Mouse (Mus musculus) cerebellum, adult 11-12 months (tissue): Measurements from ENCODE around the gene Cwc22.
A peak's percentile ranks its signal among the peaks of the same experiment; 100 is the strongest.

Experiments used
- DNase-seq: peaks from one replicate; pipeline ENCODE4 v3.0.0; 2022

The Cwc22 gene

GRCm38 (mm10) chr2:77945596-77946485 lies at the start of gene Cwc22:
Cwc22 (minus strand) TSS chr2:77946375.
- peak; percentile 83 for DNase-seq

- no peak for DNase-seq
These were observed 47.7 kb upstream of the Cwc22 start for GRCm38 (mm10) chr2:77993727-77994401.

DNA sequence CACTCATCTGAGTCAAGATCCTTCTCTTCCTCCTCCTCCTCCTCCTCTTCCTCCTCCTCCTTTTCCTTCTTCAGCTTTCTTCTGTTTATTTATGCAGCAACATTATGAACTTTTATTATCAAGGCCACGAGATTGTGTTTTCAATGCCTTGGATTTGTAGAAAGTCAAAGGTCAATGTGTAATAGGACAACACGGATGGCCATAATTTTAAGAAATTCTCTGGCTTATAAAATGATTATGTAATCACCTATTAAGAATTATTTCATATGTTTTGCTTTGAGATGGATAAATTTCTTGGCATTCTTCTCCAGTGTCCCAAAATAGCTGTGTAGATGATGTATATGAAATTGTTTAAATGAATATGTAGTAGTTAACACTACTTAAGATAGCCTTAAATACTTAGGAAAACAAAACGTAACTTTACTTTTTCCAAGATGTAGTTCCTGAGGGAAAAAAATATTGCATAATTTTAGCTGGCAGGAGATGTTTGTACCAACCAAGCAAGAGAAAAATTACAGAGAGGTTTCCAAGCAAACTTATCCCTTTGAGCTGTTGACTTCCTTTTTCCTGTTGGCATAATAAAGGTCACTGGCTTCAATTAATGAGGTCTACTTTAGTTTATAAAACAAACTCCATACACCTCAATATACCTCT lies 46.9 kb upstream of the Cwc22 start:
- DNase-seq: no peak

- no peak for DNase-seq
These were observed 44.6 kb upstream of the Cwc22 start for GRCm38 (mm10) chr2:77990820-77991219.

- DNase-seq: no peak
These were observed 43.9 kb upstream of the Cwc22 start for GRCm38 (mm10) chr2:77990121-77990520.

DNA sequence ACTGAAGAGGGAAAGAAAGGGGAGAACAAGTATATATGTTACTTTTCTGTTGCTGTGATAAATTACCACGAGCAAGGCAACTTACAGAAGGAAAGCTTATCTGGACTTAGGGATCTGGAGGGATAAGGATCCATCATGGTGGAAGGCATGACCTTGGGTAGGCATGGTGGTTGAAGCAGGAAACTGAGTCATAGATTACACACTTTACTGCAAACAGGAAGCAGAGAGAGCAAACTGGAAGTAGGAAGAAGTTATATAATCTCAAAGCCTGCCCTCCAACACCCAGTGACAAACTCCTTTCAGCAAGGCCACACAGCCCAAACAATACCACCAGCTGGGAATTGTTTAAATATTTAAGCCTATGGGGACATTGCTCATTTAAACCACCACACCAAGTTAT lies 43.2 kb upstream of the Cwc22 start:
- no peak for DNase-seq

- DNase-seq: no peak
These were observed 40.0 kb upstream of the Cwc22 start for GRCm38 (mm10) chr2:77985991-77986730.

DNA sequence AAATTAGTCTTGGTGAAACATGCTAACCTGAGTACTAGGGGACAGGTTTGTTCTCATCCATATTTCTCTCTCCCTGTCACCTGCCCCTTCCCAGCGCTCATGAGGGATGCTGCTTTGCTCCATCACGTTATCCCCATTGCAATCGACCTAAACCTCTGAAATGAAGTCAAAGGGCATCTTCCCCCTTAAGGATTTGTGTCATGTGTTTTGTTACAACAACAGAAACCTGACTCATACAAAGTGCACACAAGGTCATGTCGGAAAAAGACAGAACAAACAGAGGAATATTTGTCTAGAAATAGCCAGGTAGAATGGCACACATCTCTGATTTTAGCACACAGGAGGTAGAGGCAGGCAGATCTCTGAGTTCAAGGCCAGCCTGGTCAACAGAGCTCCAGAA lies 38.0 kb upstream of the Cwc22 start:
- DNase-seq: no peak

DNA sequence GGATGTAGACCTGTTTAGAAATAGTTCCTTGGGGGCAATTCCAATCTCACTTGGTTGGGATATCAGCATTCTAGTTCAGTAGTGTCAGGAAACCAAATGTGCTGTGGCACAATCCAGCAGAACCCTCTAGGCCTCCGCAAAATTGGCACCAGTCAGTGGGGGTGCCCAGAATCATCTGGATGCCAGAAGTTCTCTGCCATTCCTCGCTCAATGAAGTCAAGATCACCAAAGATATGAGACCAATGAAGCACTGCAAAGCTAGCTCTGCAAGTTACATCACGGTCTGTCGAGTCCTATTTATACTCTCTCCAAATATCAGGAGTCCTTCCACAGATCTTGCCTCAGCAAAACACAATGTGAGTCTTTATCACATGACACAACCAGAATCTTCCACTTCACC lies 35.7 kb upstream of the Cwc22 start:
- DNase-seq: no peak

DNA sequence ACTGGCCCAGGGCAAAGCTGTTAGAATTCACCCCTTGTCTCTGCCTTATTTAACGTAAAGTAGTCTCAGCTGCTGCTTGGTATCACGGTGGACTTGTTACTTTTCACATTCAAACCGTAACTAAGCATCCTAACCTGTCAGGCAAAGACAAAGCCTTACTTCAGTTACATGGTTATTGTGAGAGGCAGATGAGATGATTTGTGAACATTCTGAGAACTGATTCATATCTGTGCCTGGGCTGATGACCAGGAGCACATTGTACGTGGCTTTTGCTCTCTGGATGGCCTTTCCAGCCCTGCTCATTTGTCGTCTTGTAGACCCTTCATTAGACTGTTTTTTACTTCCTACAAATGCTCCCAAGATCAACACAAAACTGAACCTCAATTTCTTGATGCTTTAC lies 34.5 kb upstream of the Cwc22 start:
- DNase-seq: no peak

- DNase-seq: no peak
These were observed 33.3 kb upstream of the Cwc22 start for GRCm38 (mm10) chr2:77979519-77979918.

- no peak for DNase-seq
These were observed 32.9 kb upstream of the Cwc22 start for GRCm38 (mm10) chr2:77979081-77979480.

GRCm38 (mm10) chr2:77978256-77978655 lies 32.1 kb upstream of the Cwc22 start:
- DNase-seq: no peak

DNA sequence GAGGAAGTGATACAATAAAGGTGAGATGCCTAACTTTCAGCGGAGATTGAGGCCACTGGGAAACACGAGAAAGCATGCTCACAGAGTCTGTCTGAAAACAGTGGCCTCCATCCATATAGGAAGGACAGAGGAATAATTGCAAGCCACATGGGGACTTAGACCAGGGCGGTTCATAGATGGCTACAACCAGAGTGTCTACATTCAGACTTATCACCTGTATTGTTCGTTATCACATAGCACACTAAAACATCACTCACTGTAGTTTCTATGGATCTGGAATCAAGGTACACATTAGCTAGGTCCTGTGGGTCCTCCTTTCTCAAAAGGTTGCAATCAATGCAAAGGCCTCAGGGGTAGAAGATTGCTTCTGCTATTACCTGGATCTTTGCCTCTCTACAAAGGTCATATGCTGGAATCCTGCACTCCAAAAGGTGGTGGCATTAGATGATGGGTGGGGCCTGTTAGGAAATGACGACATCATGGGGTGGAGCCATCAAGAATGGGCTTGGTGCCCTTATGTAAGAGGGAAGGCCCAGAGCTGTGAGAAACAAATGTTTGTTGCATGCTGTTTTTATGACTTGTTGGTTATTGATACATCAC lies 30.2 kb upstream of the Cwc22 start:
- no peak for DNase-seq

DNA sequence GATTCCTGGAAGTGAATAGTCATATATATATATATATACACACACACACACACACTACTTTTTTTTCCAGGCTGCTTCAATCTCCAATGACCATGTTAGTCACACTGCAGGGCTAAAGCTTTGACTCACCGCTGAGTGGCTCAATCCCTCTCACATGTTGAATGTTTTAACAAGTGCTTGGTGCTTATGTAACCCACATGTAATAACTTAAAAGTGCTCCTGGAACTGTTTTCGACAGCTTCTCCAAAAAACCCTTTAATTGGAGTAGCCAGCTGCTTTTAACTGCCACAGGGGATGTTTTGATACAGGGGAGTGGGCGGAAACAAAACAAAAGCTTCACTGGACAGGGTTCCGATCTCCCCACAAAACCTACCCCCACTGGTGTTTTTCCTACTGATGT lies 29.4 kb upstream of the Cwc22 start:
- no peak for DNase-seq

DNA sequence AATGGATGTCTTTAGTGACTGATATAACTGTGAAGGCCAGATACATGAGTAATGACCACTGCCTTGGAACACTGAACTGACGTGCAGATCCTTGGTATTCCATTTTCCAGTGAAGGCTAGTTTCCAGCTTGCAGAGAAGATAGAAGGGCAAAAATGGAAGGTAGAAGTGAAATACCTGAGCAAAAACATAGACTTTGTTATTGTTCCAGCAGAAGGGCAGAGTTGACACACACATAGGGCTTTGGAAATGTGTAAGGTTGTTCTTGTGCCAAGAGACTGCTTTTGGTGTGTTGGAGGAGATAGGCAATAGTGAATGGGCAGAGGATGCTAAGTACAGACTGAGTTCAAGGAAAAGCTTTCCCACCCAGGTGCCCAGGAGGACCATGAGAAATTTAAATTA lies 28.8 kb upstream of the Cwc22 start:
- DNase-seq: no peak

DNA sequence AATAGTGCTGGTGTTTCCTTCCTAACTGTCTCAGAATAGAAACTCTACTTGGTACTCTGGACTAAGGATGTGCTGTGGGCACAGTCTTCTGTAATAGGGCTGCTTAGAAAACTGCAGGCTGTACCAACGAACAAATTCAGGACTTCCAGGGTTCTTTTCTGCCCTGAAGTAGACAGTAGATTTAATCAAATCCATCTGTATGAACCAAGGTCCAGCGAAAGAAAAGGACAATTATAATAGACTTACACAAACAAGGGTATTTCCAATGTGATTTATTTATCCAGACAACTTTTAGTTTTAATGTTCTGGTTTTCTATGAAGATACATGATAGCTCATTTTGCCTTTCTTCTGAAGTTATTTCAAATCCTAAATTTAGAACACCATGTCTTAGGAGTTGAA lies 28.2 kb upstream of the Cwc22 start:
- no peak for DNase-seq

- no peak for DNase-seq
These were observed 27.1 kb upstream of the Cwc22 start for GRCm38 (mm10) chr2:77973296-77973695.

DNA sequence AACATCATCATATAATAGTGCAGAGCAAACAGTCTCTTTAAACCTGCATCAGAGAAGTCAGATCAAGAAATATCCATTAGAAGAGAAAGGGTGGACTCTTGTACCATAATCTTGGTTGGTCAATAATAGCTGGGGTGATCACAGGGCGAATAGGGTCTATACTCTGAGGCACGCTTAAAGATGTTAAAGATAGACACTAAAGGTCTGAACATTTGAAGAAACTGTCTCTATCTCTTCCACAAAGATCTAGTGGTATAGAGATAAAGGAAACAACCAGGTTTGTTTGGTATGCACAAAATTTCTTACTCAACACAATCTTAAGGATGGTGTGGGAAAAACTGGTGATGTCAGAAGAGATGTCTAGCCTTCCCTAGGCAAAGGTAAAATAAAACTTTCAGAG lies 26.4 kb upstream of the Cwc22 start:
- DNase-seq: no peak

- DNase-seq: no peak
These were observed 25.7 kb upstream of the Cwc22 start for GRCm38 (mm10) chr2:77971871-77972270.

DNA sequence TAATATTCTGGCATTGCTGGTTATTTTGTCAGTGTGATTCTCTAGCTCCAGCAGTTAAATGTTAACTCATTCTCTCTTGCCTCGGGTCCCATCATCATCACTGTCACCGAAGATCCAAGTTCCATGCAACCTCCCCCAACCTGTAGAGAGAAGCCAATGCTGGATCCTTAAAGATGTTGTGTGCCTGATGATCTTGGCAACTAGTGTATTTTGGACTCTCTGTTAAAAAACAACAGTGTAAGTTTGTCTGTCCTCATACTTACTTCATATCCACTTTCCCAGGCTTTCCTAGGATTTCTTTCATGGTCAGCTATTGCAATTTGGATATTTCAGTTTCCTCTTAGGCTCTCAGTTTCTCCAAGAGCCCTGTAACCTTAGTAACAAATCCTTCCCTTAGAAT lies 25.2 kb upstream of the Cwc22 start:
- DNase-seq: no peak

DNA sequence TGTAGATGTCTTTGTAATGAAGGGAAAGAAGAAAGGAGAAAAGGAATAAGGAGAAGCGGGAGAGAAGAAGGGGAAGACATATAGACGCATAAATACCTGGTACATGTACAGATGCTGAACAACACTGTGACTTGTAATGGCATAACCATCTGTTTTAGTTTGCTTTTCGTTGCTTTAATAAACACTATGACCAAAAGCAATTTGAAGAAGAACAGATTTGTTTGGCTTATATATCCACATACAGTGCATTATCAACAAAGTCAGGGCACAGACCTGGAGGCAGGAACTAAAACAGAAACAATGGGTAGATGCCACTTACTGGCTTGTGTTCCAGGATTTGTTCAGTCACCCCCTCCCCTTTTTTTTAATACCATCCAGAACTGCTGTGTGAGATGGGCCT lies 24.4 kb upstream of the Cwc22 start:
- no peak for DNase-seq

GRCm38 (mm10) chr2:77969956-77970355 lies 23.8 kb upstream of the Cwc22 start:
- no peak for DNase-seq
